Mouse (Mus musculus): ENCODE measurements around the gene Ankrd44.

- no peak for TF ChIP-seq POLR2A (IDR thresholded peaks at IDR 0.05; ENCODE audit: borderline replicate concordance, low read depth, low read length)
- no peak for TF ChIP-seq CTCF (IDR thresholded peaks at IDR 0.05; ENCODE audit: low read depth, low read length)
Observed at GRCm38 (mm10) chr1:54826426-54826986, 99.7 kb downstream of the Ankrd44 start.

Measured in bone marrow macrophage, adult 2 months (primary cell).